Mouse (Mus musculus) adrenal gland, postnatal 25 days (tissue): ENCODE data around the gene Lgr6. TPM values are rescaled to one million over a fixed set of nuclear protein-coding genes. Genes with fewer than 3 reads are reported as not detected.

Experiments
- DNase-seq: peaks from one replicate; pipeline ENCODE4 v3.0.0; 2021; ENCODE audit warnings: mixed read lengths
- total RNA-seq: library from RNA; stranded (reverse); gene quantifications from 2 replicates; pipeline ENCODE4 v1.2.3, GENCODE M21; 2021

The Lgr6 gene
- total RNA-seq, 1 experiment from 2014 or later, result 2.4 TPM

GRCm38 (mm10) chr1:135076470-135076869 is 28.6 kb downstream of the Lgr6 start:
- DNase-seq, result no peak

GRCm38 (mm10) chr1:135075270-135075669 is 29.8 kb downstream of the Lgr6 start:
- DNase-seq, result no peak

GRCm38 (mm10) chr1:135072643-135073042 is 32.4 kb downstream of the Lgr6 start:
- DNase-seq, result no peak

GRCm38 (mm10) chr1:135069841-135070240 is 35.2 kb downstream of the Lgr6 start:
- no peak for DNase-seq

- DNase-seq, result no peak
Measured at GRCm38 (mm10) chr1:135064525-135064924, 40.6 kb downstream of the Lgr6 start.

- DNase-seq, result no peak
Measured at GRCm38 (mm10) chr1:135062936-135063335, 42.1 kb downstream of the Lgr6 start.

- no peak for DNase-seq
Measured at GRCm38 (mm10) chr1:135061300-135061699, 43.8 kb downstream of the Lgr6 start.

GRCm38 (mm10) chr1:135060174-135060573 is 44.9 kb downstream of the Lgr6 start:
- no peak for DNase-seq

- no peak for DNase-seq
Measured at GRCm38 (mm10) chr1:135056901-135057300, 48.2 kb downstream of the Lgr6 start.

GRCm38 (mm10) chr1:135054121-135054520 is 51.0 kb downstream of the Lgr6 start:
- no peak for DNase-seq

GRCm38 (mm10) chr1:135044439-135044838 is 60.6 kb downstream of the Lgr6 start:
- DNase-seq, result no peak

- DNase-seq, result no peak
Measured at GRCm38 (mm10) chr1:135036297-135036696, 68.8 kb downstream of the Lgr6 start.

- DNase-seq, result no peak
Measured at GRCm38 (mm10) chr1:135032658-135033057, 72.4 kb downstream of the Lgr6 start.

- no peak for DNase-seq
Measured at GRCm38 (mm10) chr1:135030121-135030520, 75.0 kb downstream of the Lgr6 start.

GRCm38 (mm10) chr1:135026275-135026674 is 78.8 kb downstream of the Lgr6 start:
- no peak for DNase-seq

GRCm38 (mm10) chr1:135023583-135023982 is 81.5 kb downstream of the Lgr6 start:
- DNase-seq, result no peak

- no peak for DNase-seq
Measured at GRCm38 (mm10) chr1:135021936-135022335, 83.1 kb downstream of the Lgr6 start.

GRCm38 (mm10) chr1:135020970-135021369 is 84.1 kb downstream of the Lgr6 start:
- DNase-seq, result no peak

- DNase-seq, result no peak
Measured at GRCm38 (mm10) chr1:135020281-135020940, 84.7 kb downstream of the Lgr6 start.

GRCm38 (mm10) chr1:135019775-135020167 is 85.3 kb downstream of the Lgr6 start:
- DNase-seq, result no peak

GRCm38 (mm10) chr1:135019087-135019774 is 85.8 kb downstream of the Lgr6 start:
- no peak for DNase-seq

- no peak for DNase-seq
Measured at GRCm38 (mm10) chr1:135017656-135018015, 87.4 kb downstream of the Lgr6 start.

GRCm38 (mm10) chr1:135016907-135017655 is 88.0 kb downstream of the Lgr6 start:
- no peak for DNase-seq
